Mouse (Mus musculus) testis, adult 2 months (tissue): ENCODE measurements around the gene Reln.

Source experiments
- CTCF ChIP-seq: fragments of 200-500 bp; IDR thresholded peaks from 2 replicates; pipeline ENCODE4 v1.5.1; 2012; ENCODE audit warnings: low read depth, mild to moderate bottlenecking, inconsistent platforms, low read length, moderate library complexity; ENCODE audit not compliant: control insufficient read depth, insufficient read depth, insufficient replicate concordance
- POLR2A ChIP-seq: fragments of 200-500 bp; IDR thresholded peaks from 2 replicates; pipeline ENCODE4 v1.6.1; 2012; ENCODE audit warnings: low read depth, mild to moderate bottlenecking, inconsistent platforms, low read length, moderate library complexity; ENCODE audit not compliant: control insufficient read depth

GRCm38 (mm10) chr5:22024108-22024507 lies 320.4 kb downstream of the Reln start:
- TF ChIP-seq CTCF (no peak), POLR2A (no peak)
